8 mouse cellular contexts compared by ENCODE assay signal in the genomic region with DNA sequence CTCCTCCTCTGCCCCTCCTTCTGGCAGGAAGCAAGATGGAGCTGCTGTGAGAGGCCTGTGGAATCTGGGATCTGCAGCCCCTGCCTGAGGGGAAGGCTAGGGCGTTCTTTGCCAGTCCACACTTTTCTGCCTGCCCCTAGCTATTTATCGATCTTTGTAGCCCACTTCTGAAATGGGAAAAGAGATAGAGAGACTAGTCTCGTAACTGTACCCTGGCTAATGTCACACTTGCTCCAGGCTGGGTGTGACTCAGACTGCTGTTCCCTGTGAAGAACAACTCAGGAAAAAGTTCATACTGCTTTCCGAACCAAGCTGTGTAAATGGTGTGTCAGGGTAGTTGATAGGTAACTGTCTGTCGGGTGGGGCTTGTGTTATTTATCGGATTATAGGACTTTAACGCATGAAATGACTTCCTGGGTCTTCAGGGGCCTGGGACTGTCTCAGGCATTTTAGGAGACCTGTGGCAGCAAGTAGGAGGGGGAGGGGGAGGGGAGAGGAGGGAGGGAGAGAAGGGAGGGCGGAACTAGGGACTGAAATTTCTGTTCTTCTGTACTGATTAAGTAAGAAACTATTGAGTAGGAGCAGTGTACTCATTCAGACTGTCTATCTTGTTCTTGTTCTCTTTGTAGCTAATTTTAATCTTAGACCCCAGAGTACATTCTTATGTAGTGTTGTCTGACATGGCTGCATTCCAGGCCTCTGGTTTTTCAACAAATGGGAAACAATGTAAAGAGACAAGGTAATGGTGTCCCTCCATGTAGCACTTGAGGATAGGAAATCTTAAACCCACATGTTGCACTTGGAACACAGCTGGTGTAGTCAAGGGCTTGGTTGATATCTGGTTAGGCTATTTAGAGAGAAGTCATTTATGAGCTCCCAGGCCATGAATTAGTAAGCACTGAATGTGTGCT. TPM values are rescaled to one million over a fixed set of nuclear protein-coding genes. Genes with fewer than 3 reads are reported as not detected.
A peak's percentile ranks its signal among the peaks of the same experiment; 100 is the strongest.
DNase-seq lines count a peak whose midpoint lies in the region; ATAC-seq lines count a peak whose summit lies in the region.

No protein-coding gene starts in this region.

- whole genome bisulfite sequencing in embryonic facial prominence, embryonic 13.5 days = 23% methylated on average over 8 of the region's 8 CpGs
- WGBS in hindbrain, embryonic 13.5 days = 32% methylated on average over 8 of the region's 8 CpGs
- 5% methylated on average over 8 of the region's 8 CpGs for WGBS in liver, embryonic 13.5 days (ENCODE audit: insufficient replicate concordance)
- WGBS in neural tube, embryonic 15.5 days = 31% methylated on average over 8 of the region's 8 CpGs

- peaks cover 21% of the 10 kb centered on the region for H3K4me1 ChIP-seq in embryonic facial prominence, embryonic 13.5 days
- H3K4me1 ChIP-seq in hindbrain, embryonic 13.5 days (replicated peaks) = peaks cover 24% of the 10 kb centered on the region
- H3K4me1 ChIP-seq in liver, embryonic 13.5 days (replicated peaks) = peaks cover 52% of the 10 kb centered on the region
- peaks cover 17% of the 10 kb centered on the region for H3K4me1 ChIP-seq in neural tube, embryonic 15.5 days

- peak; percentile 28 for DNase-seq in kidney, adult 11 months
- no peak for DNase-seq in kidney, postnatal 25 days
- no peak for DNase-seq in liver, embryonic 13.5 days
- no peak for DNase-seq in frontal cortex, postnatal 10 days (ENCODE audit: low spot score in 2 of 2)

- peak overlapping the region; percentile 72 for H3K4me3 ChIP-seq in embryonic facial prominence, embryonic 13.5 days
- H3K4me3 ChIP-seq in hindbrain, embryonic 13.5 days = peak overlapping the region; percentile 82
- H3K4me3 ChIP-seq in liver, embryonic 13.5 days (replicated peaks) = peak overlapping the region; percentile 88
- H3K4me3 ChIP-seq in neural tube, embryonic 15.5 days (replicated peaks) = peak overlapping the region; percentile 58

- H3K4me2 ChIP-seq in embryonic facial prominence, embryonic 13.5 days = peak overlapping the region; percentile 86
- peak overlapping the region; percentile 65 for H3K4me2 ChIP-seq in hindbrain, embryonic 13.5 days
- H3K4me2 ChIP-seq in liver, embryonic 13.5 days = peak overlapping the region; percentile 96
- peak overlapping the region; percentile 73 for H3K4me2 ChIP-seq in neural tube, embryonic 15.5 days

- ATAC-seq in embryonic facial prominence, embryonic 13.5 days (ENCODE audit: insufficient number of reproducible peaks, insufficient read depth, low FRiP score, low TSS enrichment, low read depth) = no peak
- ATAC-seq in hindbrain, embryonic 13.5 days (ENCODE audit: low FRiP score) = no peak
- ATAC-seq in liver, embryonic 13.5 days (ENCODE audit: low read depth) = no peak
- no peak for ATAC-seq in neural tube, embryonic 15.5 days (ENCODE audit: low FRiP score)
- ATAC-seq in frontal cortex, adult (ENCODE audit: low TSS enrichment) = no peak

- H3K36me3 ChIP-seq in embryonic facial prominence, embryonic 13.5 days = no peaks in the 10 kb centered on the region
- no peaks in the 10 kb centered on the region for H3K36me3 ChIP-seq in hindbrain, embryonic 13.5 days
- no peaks in the 10 kb centered on the region for H3K36me3 ChIP-seq in liver, embryonic 13.5 days
- no peaks in the 10 kb centered on the region for H3K36me3 ChIP-seq in neural tube, embryonic 15.5 days

- no peaks in the 10 kb centered on the region for H3K27me3 ChIP-seq in embryonic facial prominence, embryonic 13.5 days
- no peaks in the 10 kb centered on the region for H3K27me3 ChIP-seq in hindbrain, embryonic 13.5 days
- no peaks in the 10 kb centered on the region for H3K27me3 ChIP-seq in liver, embryonic 13.5 days
- H3K27me3 ChIP-seq in neural tube, embryonic 15.5 days (replicated peaks) = no peaks in the 10 kb centered on the region

- H3K9me3 ChIP-seq in embryonic facial prominence, embryonic 13.5 days = no peaks in the 10 kb centered on the region
- no peaks in the 10 kb centered on the region for H3K9me3 ChIP-seq in hindbrain, embryonic 13.5 days
- H3K9me3 ChIP-seq in liver, embryonic 13.5 days (replicated peaks) = no peaks in the 10 kb centered on the region
- H3K9me3 ChIP-seq in neural tube, embryonic 15.5 days (replicated peaks) = no peaks in the 10 kb centered on the region

- 0 out of 2 replicates have a peak overlapping the region, but pooled peaks have one; percentile 62 for H3K27ac ChIP-seq in embryonic facial prominence, embryonic 13.5 days
- peak overlapping the region; percentile 12; the same call in 1 of the 2 replicates for H3K27ac ChIP-seq in hindbrain, embryonic 13.5 days
- H3K27ac ChIP-seq in liver, embryonic 13.5 days = peak overlapping the region; percentile 90
- H3K27ac ChIP-seq in neural tube, embryonic 15.5 days (replicated peaks) = peak overlapping the region; percentile 83; the same call in 1 of the 2 replicates

- H3K9ac ChIP-seq in embryonic facial prominence, embryonic 13.5 days = peak overlapping the region; percentile 72
- H3K9ac ChIP-seq in hindbrain, embryonic 13.5 days = peak overlapping the region; percentile 84
- peak overlapping the region; percentile 90 for H3K9ac ChIP-seq in liver, embryonic 13.5 days
- peak overlapping the region; percentile 63 for H3K9ac ChIP-seq in neural tube, embryonic 15.5 days (replicated peaks)

RNA-seq across cellular contexts. Expression of a gene that starts 1.5 kb away (rescaled TPM):
- polyA plus RNA-seq in embryonic facial prominence, embryonic 13.5 days (2015; fragmentation: Nextera tagmentation; extraction: Ambion mirVana) = 36.4 and 38.8 TPM in 2 replicates
- polyA plus RNA-seq in hindbrain, embryonic 13.5 days (2015; fragmentation: Nextera tagmentation; extraction: Ambion mirVana) = 15.4 and 17.0 TPM in 2 replicates
- polyA plus RNA-seq in liver, embryonic 13.5 days (2015; fragmentation: Nextera tagmentation; extraction: Ambion mirVana) = 17.0 and 24.6 TPM in 2 replicates
- polyA plus RNA-seq in neural tube, embryonic 15.5 days (2015; fragmentation: Nextera tagmentation; extraction: Ambion mirVana) = 17.5 and 23.3 TPM in 2 replicates

Comparison
In these comparisons a context has a peak if more than half of its experiments do, and no peak if none do; other contexts are left out.
1. H3K27ac ChIP-seq: peak in every context shown above with its lines; median percentile 90 in liver, embryonic 13.5 days; 83 in neural tube, embryonic 15.5 days; 62 in embryonic facial prominence, embryonic 13.5 days; 12 in hindbrain, embryonic 13.5 days.